Mouse (Mus musculus) bone marrow, adult 2 months (tissue): Measurements from ENCODE around the gene Plch2.

ENCODE experiments used
- CTCF ChIP-seq: fragments of 200-500 bp; IDR thresholded peaks from 2 replicates; pipeline ENCODE4 v1.5.1; 2011; ENCODE audit warnings: low read length, control low read depth; ENCODE audit not compliant: control insufficient read depth, insufficient read depth
- POLR2A ChIP-seq: fragments of 200-500 bp; IDR thresholded peaks from 2 replicates; pipeline ENCODE4 v1.6.1; 2011; ENCODE audit warnings: low read depth, mild to moderate bottlenecking, control low read depth, low read length, borderline replicate concordance; ENCODE audit not compliant: control insufficient read depth

- TF ChIP-seq CTCF: no peak
- TF ChIP-seq POLR2A: no peak
Observed at GRCm38 (mm10) chr4:154943323-154944039, 113.1 kb downstream of the Plch2 start.
